Mouse (Mus musculus) kidney, adult 2 months (tissue): ENCODE data around the gene Unc5c. TPM values are rescaled to one million over a fixed set of nuclear protein-coding genes. Genes with fewer than 3 reads are reported as not detected.

Experiments used
- DNase-seq: peaks from one replicate; pipeline ENCODE4 v3.0.0; 2021
- H3K27ac ChIP-seq: fragments of 200-500 bp; 2 replicates; pipeline ENCODE4 v1.5.1; 2012; ENCODE audit warnings: low read depth, low read length, control low read depth, inconsistent platforms; ENCODE audit not compliant: insufficient read depth
- H3K27me3 ChIP-seq: fragments of 200-500 bp; replicated peaks from 2 replicates; pipeline ENCODE4 v1.6.1; 2012; ENCODE audit warnings: mild to moderate bottlenecking, moderate library complexity, low read length, inconsistent platforms; ENCODE audit not compliant: control insufficient read depth, insufficient read depth
- H3K36me3 ChIP-seq: fragments of 200-500 bp; 2 replicates; pipeline ENCODE4 v1.6.1; 2012; ENCODE audit warnings: mild to moderate bottlenecking, moderate library complexity, low read length, inconsistent platforms; ENCODE audit not compliant: control insufficient read depth, insufficient read depth
- H3K4me1 ChIP-seq: fragments of 200-500 bp; 2 replicates; pipeline ENCODE4 v1.6.1; 2011; ENCODE audit warnings: low read length; ENCODE audit not compliant: control insufficient read depth, insufficient read depth
- H3K4me3 ChIP-seq: fragments of 200-500 bp; 2 replicates; pipeline ENCODE4 v1.5.1; 2011; ENCODE audit warnings: mild to moderate bottlenecking, low read depth, low read length, control low read depth; ENCODE audit not compliant: insufficient read depth
- CTCF ChIP-seq: fragments of 200-500 bp; conservative IDR thresholded peaks from 2 replicates; pipeline ENCODE4 v1.5.1; 2011; ENCODE audit warnings: low read depth, mild to moderate bottlenecking, control low read depth, low read length, moderate library complexity, mixed read lengths; ENCODE audit not compliant: insufficient read depth, insufficient read length
- POLR2A ChIP-seq: fragments of 200-500 bp; IDR thresholded peaks from one replicate; pipeline ENCODE4 v1.6.1; 2011; ENCODE audit warnings: low read depth, low read length, control low read depth
- WGBS: fragments of 180-500 bp; shearing (Covaris S2); methylation state at CpG from one replicate; pipeline ENCODE4 v1.1.7; 2018; 5-methylcytosine and 5-hydroxymethylcytosine counted together
- polyA plus RNA-seq: library from polyadenylated mRNA; depleted of rRNA; stranded (reverse); fragments of >200 nt; gene quantifications from 2 replicates; pipeline ENCODE4 v1.2.3, GENCODE M21; 2012

Gene Unc5c
- polyA plus RNA-seq, 1 experiment, result 2.3 TPM

GRCm38 (mm10) chr3:141509772-141510171 is 44.8 kb downstream of the Unc5c start:
- DNase-seq, result no peak
- TF ChIP-seq POLR2A (no peak), CTCF (no peak)
- H3K27ac ChIP-seq, result no peak overlapping the region
- H3K4me1 ChIP-seq, result no peaks in the 10 kb centered on the region
- no peaks in the 10 kb centered on the region for H3K27me3 ChIP-seq
- H3K36me3 ChIP-seq, result no peaks in the 10 kb centered on the region
- no peak overlapping the region for H3K4me3 ChIP-seq
- 64% methylated on average over 1 of the region's 1 CpGs for WGBS

- Histone ChIP-seq H3K4me3 (no peak overlapping the region), H3K36me3 (no peaks in the 10 kb centered on the region), H3K27ac (no peak overlapping the region), H3K4me1 (no peaks in the 10 kb centered on the region), H3K27me3 (no peaks in the 10 kb centered on the region)
- no peak for DNase-seq
- WGBS, result 73% methylated on average over 5 of the region's 5 CpGs
- TF ChIP-seq POLR2A, result no peak
- TF ChIP-seq CTCF, result no peak
Measured at GRCm38 (mm10) chr3:141511253-141512038, 46.4 kb downstream of the Unc5c start.

GRCm38 (mm10) chr3:141528751-141529150 is 63.7 kb downstream of the Unc5c start:
- H3K27me3 ChIP-seq, result no peaks in the 10 kb centered on the region
- no peak for DNase-seq
- no peak overlapping the region for H3K27ac ChIP-seq
- H3K4me3 ChIP-seq, result no peak overlapping the region
- TF ChIP-seq POLR2A (no peak), CTCF (no peak)
- no peaks in the 10 kb centered on the region for H3K4me1 ChIP-seq
- no peaks in the 10 kb centered on the region for H3K36me3 ChIP-seq

GRCm38 (mm10) chr3:141529599-141529998 is 64.6 kb downstream of the Unc5c start:
- Histone ChIP-seq H3K36me3 (no peaks in the 10 kb centered on the region), H3K4me3 (no peak overlapping the region), H3K4me1 (no peaks in the 10 kb centered on the region), H3K27me3 (no peaks in the 10 kb centered on the region), H3K27ac (no peak overlapping the region)
- TF ChIP-seq CTCF (no peak), POLR2A (no peak)
- DNase-seq, result no peak

GRCm38 (mm10) chr3:141533861-141534260 is 68.8 kb downstream of the Unc5c start:
- Histone ChIP-seq H3K27ac (no peak overlapping the region), H3K4me3 (no peak overlapping the region), H3K4me1 (no peaks in the 10 kb centered on the region), H3K36me3 (no peaks in the 10 kb centered on the region), H3K27me3 (no peaks in the 10 kb centered on the region)
- WGBS, result 84% methylated on average over 5 of the region's 5 CpGs
- no peak for DNase-seq
- TF ChIP-seq POLR2A (no peak), CTCF (no peak)

GRCm38 (mm10) chr3:141536857-141537256 is 71.8 kb downstream of the Unc5c start:
- no peaks in the 10 kb centered on the region for H3K4me1 ChIP-seq
- H3K36me3 ChIP-seq, result no peaks in the 10 kb centered on the region
- DNase-seq, result no peak
- WGBS, result 45% methylated on average over 5 of the region's 5 CpGs
- no peak overlapping the region for H3K4me3 ChIP-seq
- no peaks in the 10 kb centered on the region for H3K27me3 ChIP-seq
- TF ChIP-seq POLR2A (no peak), CTCF (no peak)
- H3K27ac ChIP-seq, result no peak overlapping the region

- no peak for TF ChIP-seq POLR2A
- TF ChIP-seq CTCF, result no peak
- WGBS, result 95% methylated on average over 1 of the region's 1 CpGs
- no peak overlapping the region for H3K4me3 ChIP-seq
- H3K4me1 ChIP-seq, result no peaks in the 10 kb centered on the region
- H3K36me3 ChIP-seq, result no peaks in the 10 kb centered on the region
- H3K27me3 ChIP-seq, result no peaks in the 10 kb centered on the region
- H3K27ac ChIP-seq, result no peak overlapping the region
- no peak for DNase-seq
Measured at GRCm38 (mm10) chr3:141538120-141538519, 73.1 kb downstream of the Unc5c start.
